Mouse (Mus musculus) layer of hippocampus, adult 2 months (tissue): ENCODE results near the gene Luc7l3. TPM values are rescaled to one million over a fixed set of nuclear protein-coding genes. Genes with fewer than 3 reads are reported as not detected.

Experiments
- DNase-seq, 2 experiments: peaks; one replicate each; pipeline ENCODE4 v3.0.0; 2022; ENCODE audit warnings: low spot score in 2 of 2
- H3K27ac ChIP-seq: fragments of 200-600 bp; 2 replicates; pipeline ENCODE4 v1.8.1; 2022
- H3K4me3 ChIP-seq: fragments of 200-600 bp; 2 replicates; pipeline ENCODE4 v1.8.1; 2022; ENCODE audit warnings: mild to moderate bottlenecking
- CTCF ChIP-seq: fragments of 200-600 bp; conservative IDR thresholded peaks from 2 replicates; pipeline ENCODE4 v1.8.1; 2022; ENCODE audit warnings: antibody characterized with exemption, mild to moderate bottlenecking, moderate library complexity
- total RNA-seq, 2 experiments: library from RNA; stranded (reverse); gene quantifications; 2 replicates each; pipeline ENCODE4 v1.2.3; 2021

Luc7l3 gene
- total RNA-seq, 2 experiments from 2014 or later = 115 to 132 TPM

- no peak for TF ChIP-seq CTCF
- no peak for DNase-seq
- Histone ChIP-seq H3K27ac (no peak overlapping the region), H3K4me3 (no peak overlapping the region)
These were observed 24.1 kb upstream of the Luc7l3 start for GRCm38 (mm10) chr11:94345926-94346325.

GRCm38 (mm10) chr11:94344470-94344869 lies 22.7 kb upstream of the Luc7l3 start:
- Histone ChIP-seq H3K27ac (no peak overlapping the region), H3K4me3 (no peak overlapping the region)
- no peak for DNase-seq
- no peak for TF ChIP-seq CTCF

- Histone ChIP-seq H3K27ac (no peak overlapping the region), H3K4me3 (no peak overlapping the region)
- TF ChIP-seq CTCF = no peak
- DNase-seq = no peak
These were observed 22.2 kb upstream of the Luc7l3 start for GRCm38 (mm10) chr11:94343955-94344358.

- Histone ChIP-seq H3K4me3 (no peak overlapping the region), H3K27ac (no peak overlapping the region)
- TF ChIP-seq CTCF = no peak
- no peak for DNase-seq
These were observed 20.5 kb upstream of the Luc7l3 start for GRCm38 (mm10) chr11:94342114-94342905.

- no peak for TF ChIP-seq CTCF
- no peak for DNase-seq
- no peak overlapping the region for H3K27ac ChIP-seq
- no peak overlapping the region for H3K4me3 ChIP-seq
These were observed 19.5 kb upstream of the Luc7l3 start for GRCm38 (mm10) chr11:94340948-94341933.

GRCm38 (mm10) chr11:94339732-94340585 lies 18.2 kb upstream of the Luc7l3 start:
- Histone ChIP-seq H3K27ac (no peak overlapping the region), H3K4me3 (no peak overlapping the region)
- TF ChIP-seq CTCF = peak; percentile 88
- DNase-seq = peak; percentile 49 to 55

- H3K4me3 ChIP-seq = no peak overlapping the region
- no peak for TF ChIP-seq CTCF
- H3K27ac ChIP-seq = no peak overlapping the region
- no peak for DNase-seq
These were observed 16.6 kb upstream of the Luc7l3 start for GRCm38 (mm10) chr11:94338347-94338746.

GRCm38 (mm10) chr11:94336551-94336950 lies 14.8 kb upstream of the Luc7l3 start:
- no peak for DNase-seq
- Histone ChIP-seq H3K4me3 (no peak overlapping the region), H3K27ac (no peak overlapping the region)
- TF ChIP-seq CTCF = no peak

GRCm38 (mm10) chr11:94334386-94334968 lies 12.7 kb upstream of the Luc7l3 start:
- DNase-seq = no peak
- no peak overlapping the region for H3K27ac ChIP-seq

GRCm38 (mm10) chr11:94332726-94333125 lies 10.9 kb upstream of the Luc7l3 start:
- H3K4me3 ChIP-seq = no peak overlapping the region; the same call in 1 of the 2 replicates
- peak; percentile 55 to 72 for DNase-seq
- 0 out of 2 replicates have a peak, but pooled peaks have one; percentile 18 for TF ChIP-seq CTCF
- peak overlapping the region; percentile 100 for H3K27ac ChIP-seq

More at GRCm38 (mm10) chr11:94334386-94334968, 12.7 kb upstream of the Luc7l3 start:
- H3K4me3 ChIP-seq = no peak overlapping the region
- TF ChIP-seq CTCF = no peak

- peak overlapping the region; percentile 100 for H3K27ac ChIP-seq
- no peak for DNase-seq
- no peak for TF ChIP-seq CTCF
- peak overlapping the region; percentile 85 for H3K4me3 ChIP-seq
These were observed 8.4 kb upstream of the Luc7l3 start for GRCm38 (mm10) chr11:94330211-94330610.
